Mouse (Mus musculus): ENCODE measurements around the gene Fancc.
A peak's percentile ranks its signal among the peaks of the same experiment; 100 is the strongest.

Gene Fancc

GRCm38 (mm10) chr13:63246332-63246940 is 250.6 kb downstream of the Fancc start:
- DNase-seq (ENCODE audit: inconsistent ontology term): no peak

DNA sequence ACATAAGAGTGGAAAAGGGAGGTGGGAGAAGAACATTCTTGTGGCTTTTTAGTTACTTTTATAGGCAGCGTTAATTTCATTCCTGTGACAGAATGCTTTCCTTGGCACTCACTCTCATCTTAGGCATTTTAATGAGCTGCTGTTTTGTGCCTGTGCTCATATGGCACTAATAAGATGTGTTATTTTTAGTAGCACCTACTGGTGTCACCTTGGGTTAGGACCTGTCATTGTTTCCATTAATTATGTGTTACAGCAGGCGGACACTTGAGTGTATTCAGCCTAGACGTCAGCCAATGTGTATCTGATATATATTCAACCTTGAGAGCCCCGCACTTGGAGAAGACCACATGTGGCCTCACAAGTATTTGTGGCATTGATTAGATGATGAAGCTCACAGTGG is 251.3 kb downstream of the Fancc start:
- DNase-seq (ENCODE audit: inconsistent ontology term): peak; percentile 86

DNA sequence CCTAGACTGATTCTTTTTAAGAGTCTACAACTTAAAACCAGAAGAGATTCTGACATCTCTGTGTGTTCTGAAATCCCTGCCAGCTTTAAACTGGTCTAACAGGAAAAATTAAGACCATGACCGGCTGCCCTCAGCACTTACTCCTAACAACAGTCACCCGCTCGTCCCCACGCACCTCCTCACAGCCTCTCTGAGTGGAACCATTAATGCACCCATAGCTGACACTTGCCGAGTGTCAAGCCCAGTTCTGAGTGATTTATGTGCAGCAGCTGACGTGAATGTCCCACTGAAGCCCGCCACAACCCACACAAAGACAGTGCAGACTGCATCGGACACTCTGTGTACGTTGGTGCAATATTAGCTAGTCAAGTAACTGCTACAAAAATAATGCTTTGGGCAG is 251.9 kb downstream of the Fancc start:
- DNase-seq (ENCODE audit: inconsistent ontology term): no peak

DNA sequence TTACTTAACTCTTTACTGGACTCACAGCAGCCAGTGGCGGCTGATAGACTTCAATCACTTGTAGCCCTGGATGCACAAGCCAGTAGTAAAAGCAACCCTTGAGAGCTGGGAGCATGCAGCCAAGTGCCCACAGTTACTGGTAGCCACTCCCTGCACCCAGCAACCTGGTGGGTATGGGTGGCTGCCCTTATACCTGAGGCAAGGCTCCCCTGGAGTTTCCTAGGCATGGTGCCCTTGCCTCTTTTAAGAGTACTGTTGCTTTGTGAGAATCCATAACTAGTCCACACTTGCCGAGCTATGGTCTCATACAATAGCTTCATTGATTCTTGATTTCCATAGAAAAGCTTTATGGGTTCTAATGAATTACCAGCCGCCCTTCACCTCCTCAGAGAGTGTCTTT is 252.7 kb downstream of the Fancc start:
- no peak for DNase-seq (ENCODE audit: inconsistent ontology term)

DNA sequence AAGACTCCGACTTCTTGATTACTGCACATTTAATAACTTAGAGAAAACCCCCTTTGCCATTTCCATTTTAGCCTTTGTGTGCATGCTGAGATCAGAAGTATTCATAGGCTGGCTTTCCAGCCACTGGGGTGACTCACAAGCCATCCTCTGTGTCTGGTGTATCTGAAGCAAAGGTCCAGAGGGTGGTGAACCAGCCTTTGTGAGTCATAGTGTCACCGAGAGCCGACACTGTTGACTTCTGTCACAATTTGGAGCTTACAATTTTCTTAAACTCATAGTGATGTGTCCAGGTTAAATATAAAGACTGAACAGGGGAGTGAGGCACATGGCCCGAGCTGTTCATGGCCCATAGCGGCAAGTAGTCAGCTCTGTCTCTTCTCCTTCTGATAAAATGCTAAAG is 253.5 kb downstream of the Fancc start:
- peak; percentile 68 for DNase-seq (ENCODE audit: inconsistent ontology term)

DNA sequence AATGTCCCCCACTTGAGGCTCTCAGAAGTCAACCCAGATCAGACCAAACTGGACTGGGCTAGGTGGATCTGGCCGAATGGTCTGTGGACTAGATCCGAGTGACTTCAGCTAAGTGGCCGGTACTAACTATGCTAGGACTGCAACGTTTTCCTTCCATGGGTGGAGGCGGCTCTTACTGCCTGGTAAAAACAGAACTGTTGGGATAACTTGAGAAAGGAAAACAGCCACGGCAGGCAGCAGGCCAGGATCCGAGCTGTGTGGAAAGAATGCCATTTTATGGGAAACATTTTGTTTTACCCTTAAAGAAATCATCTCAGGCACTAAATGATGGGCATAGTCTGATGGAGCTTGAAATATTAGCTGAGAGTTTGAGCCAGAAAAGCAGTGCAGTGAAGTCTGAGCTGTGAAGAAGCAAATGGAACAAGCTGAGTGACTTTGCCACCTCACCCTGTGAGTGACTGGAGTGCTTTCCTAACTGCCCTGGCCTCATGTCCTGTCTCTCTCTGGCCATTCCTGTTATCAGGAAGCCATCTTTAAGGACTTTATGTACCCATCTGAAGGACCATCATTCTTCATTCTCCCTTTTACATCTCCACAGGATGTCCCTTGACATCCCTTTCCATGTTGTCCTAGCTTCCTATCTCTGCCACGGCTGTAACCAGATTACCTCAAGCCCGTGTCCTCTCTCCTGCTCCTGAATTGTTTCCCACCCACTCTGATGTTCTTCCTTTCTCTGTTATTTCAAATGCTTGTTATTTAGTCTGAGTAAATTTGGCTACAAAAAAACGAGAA is 254.5 kb downstream of the Fancc start:
- no peak for DNase-seq (ENCODE audit: inconsistent ontology term)

- DNase-seq (ENCODE audit: inconsistent ontology term): no peak
These were observed 255.4 kb downstream of the Fancc start for GRCm38 (mm10) chr13:63241665-63242064.

- peak; percentile 43 for DNase-seq (ENCODE audit: inconsistent ontology term)
These were observed 256.2 kb downstream of the Fancc start for GRCm38 (mm10) chr13:63240835-63241234.

DNA sequence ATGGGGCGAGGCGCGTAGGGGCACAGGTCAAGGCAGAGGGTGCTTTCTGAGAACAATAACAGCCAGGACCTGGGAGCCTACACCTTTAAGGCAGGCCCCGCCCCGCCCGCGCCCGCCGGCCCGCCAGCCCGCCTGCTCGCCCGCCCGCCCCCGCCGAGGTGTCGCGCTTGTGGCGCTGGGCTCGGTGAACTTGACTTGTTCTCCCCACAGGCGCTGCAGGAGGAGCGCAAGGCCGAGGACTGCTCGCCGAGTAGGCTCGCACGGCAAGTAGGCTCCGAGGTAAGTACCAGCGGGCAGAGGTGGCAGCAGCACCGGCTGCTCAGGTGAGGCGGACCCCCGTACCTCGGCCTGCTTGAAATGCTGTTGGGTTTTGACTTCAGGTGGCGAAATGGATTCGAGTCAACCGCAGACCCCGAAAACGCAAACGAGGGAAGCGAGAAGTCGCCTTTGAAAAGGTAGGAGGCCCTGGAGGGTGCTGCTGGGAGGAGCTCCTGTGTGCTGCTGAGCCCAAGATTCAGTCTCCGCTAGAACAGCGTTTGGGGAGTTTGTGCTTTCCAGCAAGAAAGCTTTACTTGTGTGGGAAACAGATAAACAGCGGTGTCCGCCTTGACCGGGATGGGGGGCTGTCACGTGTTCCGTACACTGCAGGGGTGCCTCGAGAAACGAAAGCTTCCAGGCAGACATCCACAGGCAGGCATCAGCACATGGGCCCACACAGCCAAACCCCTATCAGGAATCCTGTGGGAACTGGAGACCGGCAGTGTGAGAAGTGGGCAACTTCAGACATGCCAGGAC is 257.0 kb downstream of the Fancc start:
- peak; percentile 83 for DNase-seq (ENCODE audit: inconsistent ontology term)

GRCm38 (mm10) chr13:63239301-63239804 is 257.7 kb downstream of the Fancc start:
- peak; percentile 56 for DNase-seq (ENCODE audit: inconsistent ontology term)

DNA sequence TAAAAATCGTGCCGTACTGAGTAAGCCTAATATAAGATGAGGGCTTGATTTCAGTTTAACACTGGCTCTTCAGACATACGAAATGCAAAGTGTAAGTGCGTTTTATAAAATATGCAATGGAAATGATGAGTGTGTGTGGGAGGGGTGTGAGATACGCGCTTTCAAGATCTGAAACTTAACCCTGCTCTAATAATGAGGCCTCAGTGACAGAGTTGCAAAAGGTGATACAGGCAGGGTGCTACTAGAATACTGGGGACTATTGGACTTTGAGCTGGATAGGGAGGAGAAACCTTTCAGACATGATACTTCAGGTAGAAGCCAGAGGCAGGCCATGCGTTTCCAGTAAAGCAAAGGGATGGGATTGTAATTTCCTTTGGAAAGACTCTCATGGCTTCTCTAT is 259.0 kb downstream of the Fancc start:
- DNase-seq (ENCODE audit: inconsistent ontology term): no peak

GRCm38 (mm10) chr13:63236159-63236893 is 260.8 kb downstream of the Fancc start:
- DNase-seq (ENCODE audit: inconsistent ontology term): no peak

- no peak for DNase-seq (ENCODE audit: inconsistent ontology term)
These were observed 261.5 kb downstream of the Fancc start for GRCm38 (mm10) chr13:63235551-63235950.
